Mouse (Mus musculus) mouse embryonic stem cell (cell line): ENCODE data around the gene Hspb3.

Experiments used
- in situ Hi-C, 2 experiments: fragments of 300-500 bp; cut with MboI; formaldehyde crosslinking; loops; 1 replicate in 1 of 2; 3 replicates in 1 of 2; pipeline ENCODE4 v1.14.3; 2019 to 2020; ENCODE audit warnings: low sequenced_read_pairs in 2 of 2, low pct_unique_long_range_greater_than_20kb in 1 of 2, mixed read lengths in 1 of 2; ENCODE audit not compliant: unreplicated experiment in 1 of 2

Hspb3 gene

GRCm38 (mm10) chr13:113614635-113615545 lies 48.6 kb downstream of the Hspb3 start:
- in situ Hi-C loops = loop anchor here in 1 of 2 experiments (10.0 kb wide), 1 partner anchor 270 kb away; no protein-coding TSS in a partner anchor

- in situ Hi-C loops = loop anchor here in 1 of 2 experiments (10.0 kb wide), 1 partner anchor 269 kb away; no protein-coding TSS in a partner anchor
These were observed 49.6 kb downstream of the Hspb3 start for GRCm38 (mm10) chr13:113613882-113614281.

GRCm38 (mm10) chr13:113613341-113613740 lies 50.1 kb downstream of the Hspb3 start:
- in situ Hi-C loops = loop anchor here in 1 of 2 experiments (10.0 kb wide), 1 partner anchor 269 kb away; no protein-coding TSS in a partner anchor
